Mouse (Mus musculus) embryonic fibroblast, embryonic 13.5 days (primary cell): ENCODE measurements around the gene Cacna2d1. TPM values are rescaled to one million over a fixed set of nuclear protein-coding genes. Genes with fewer than 3 reads are reported as not detected.
A peak's percentile ranks its signal among the peaks of the same experiment; 100 is the strongest.

Experiments used
- H3K27ac ChIP-seq: 2 replicates; pipeline ENCODE4 v1.5.1; 2012; ENCODE audit warnings: low read length, control low read depth, inconsistent platforms; ENCODE audit not compliant: insufficient read depth
- H3K4me1 ChIP-seq: 2 replicates; pipeline ENCODE4 v1.6.1; 2011; ENCODE audit warnings: low read length; ENCODE audit not compliant: control insufficient read depth, insufficient read depth
- H3K4me3 ChIP-seq: 2 replicates; pipeline ENCODE4 v1.5.1; 2011; ENCODE audit warnings: mild to moderate bottlenecking, control low read depth, low read length; ENCODE audit not compliant: insufficient read depth
- CTCF ChIP-seq: IDR thresholded peaks from 2 replicates; pipeline ENCODE4 v1.5.1; 2011; ENCODE audit warnings: mild to moderate bottlenecking, control low read depth, low read length, moderate library complexity, borderline replicate concordance; ENCODE audit not compliant: insufficient read depth
- POLR2A ChIP-seq: IDR thresholded peaks from 2 replicates; pipeline ENCODE4 v1.6.1; 2011; ENCODE audit warnings: low read depth, mild to moderate bottlenecking, control low read depth, low read length, moderate library complexity
- polyA plus RNA-seq: library from polyadenylated mRNA; stranded (reverse); fragments of >200 nt; gene quantifications from 2 replicates; pipeline ENCODE4 v1.2.4, GENCODE M21; 2011; ENCODE audit warnings: low read depth; ENCODE audit not compliant: missing spikeins, insufficient read length

The Cacna2d1 gene
- polyA plus RNA-seq, 1 experiment, result 49.3 TPM

DNA sequence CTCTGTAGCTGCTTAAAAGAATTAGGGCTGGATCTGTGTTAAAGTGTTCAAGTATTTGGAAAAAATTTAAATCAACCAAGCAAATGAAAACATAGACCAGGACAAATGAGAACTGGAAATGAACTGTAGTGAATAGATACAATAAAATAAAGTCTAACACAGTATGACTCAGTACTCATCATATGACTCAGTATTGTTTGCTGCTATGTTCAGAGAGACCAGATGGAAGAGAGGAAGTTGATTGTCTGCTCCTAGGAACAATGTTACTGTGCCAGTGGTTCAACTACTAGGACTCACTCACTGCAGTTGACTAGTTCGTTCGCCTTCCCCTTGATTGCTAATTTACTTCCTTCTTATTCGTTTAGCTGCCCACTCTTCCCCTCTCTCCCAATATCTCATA lies 421.3 kb downstream of the Cacna2d1 start:
- no peaks in the 10 kb centered on the region for H3K4me1 ChIP-seq
- TF ChIP-seq CTCF (no peak), POLR2A (no peak)

DNA sequence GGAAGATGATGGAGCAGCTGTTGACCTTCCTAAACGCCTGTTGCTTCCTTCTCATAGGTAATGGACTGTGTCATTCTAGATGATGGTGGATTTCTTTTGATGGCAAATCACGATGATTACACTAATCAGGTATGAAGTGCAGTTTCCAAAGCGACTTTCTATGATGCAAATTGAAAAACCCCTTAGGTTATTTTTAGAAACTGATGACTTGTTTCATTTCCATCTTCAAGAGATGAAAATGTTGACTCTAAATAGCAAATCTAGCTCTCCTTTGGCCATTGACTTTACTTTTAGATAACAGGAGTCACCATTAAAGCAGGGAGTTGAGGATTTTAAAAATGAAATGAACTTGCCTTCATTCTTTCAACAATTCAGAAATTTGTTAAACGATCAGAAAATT lies 423.2 kb downstream of the Cacna2d1 start:
- Histone ChIP-seq H3K4me1 (no peaks in the 10 kb centered on the region), H3K4me3 (no peak overlapping the region), H3K27ac (no peak overlapping the region)
- TF ChIP-seq POLR2A, result no peak
- TF ChIP-seq CTCF, result no peak

More for the DNA sequence above, 421.3 kb downstream of the Cacna2d1 start:
- Histone ChIP-seq H3K4me3 (no peak overlapping the region), H3K27ac (0 out of 2 replicates have a peak overlapping the region, but pooled peaks have one; percentile 52)

DNA sequence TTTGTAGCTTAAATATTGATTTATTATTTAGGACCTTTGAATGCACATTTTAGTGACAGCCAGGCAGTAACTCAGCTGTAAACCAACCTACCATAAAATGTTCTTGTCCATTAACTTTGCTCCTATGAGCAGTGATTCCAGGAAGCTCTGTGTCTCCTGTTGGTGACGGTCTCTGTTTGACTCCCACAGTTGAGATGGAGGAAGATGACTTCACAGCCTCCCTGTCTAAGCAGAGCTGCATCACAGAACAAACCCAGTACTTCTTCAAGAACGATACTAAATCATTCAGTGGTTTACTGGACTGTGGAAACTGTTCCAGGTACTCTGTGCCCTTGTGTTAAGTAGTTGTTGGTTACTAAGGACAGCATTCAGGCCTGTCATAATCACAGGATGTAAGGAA lies 427.6 kb downstream of the Cacna2d1 start:
- Histone ChIP-seq H3K4me1 (no peaks in the 10 kb centered on the region), H3K27ac (no peak overlapping the region), H3K4me3 (no peak overlapping the region)
- TF ChIP-seq CTCF (no peak), POLR2A (no peak)

DNA sequence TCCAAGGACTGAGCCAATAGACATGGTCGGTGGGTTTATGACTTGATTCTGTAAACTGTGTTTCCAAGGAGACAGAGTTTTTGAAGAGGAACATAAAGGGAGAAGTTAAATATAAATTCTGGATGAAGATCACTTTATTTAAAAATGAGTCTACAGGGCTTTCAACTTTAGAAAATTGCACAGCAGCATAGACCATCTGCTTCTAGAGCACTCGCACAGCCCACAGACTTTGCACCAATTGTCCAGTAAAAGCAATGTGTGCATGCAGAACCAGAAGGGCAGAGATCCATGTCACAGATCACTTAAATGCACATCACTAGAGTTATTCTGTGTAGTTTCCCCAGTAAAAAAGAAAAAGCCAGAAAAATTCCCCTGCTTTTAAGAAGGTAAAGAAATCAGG lies 428.7 kb downstream of the Cacna2d1 start:
- Histone ChIP-seq H3K4me3 (no peak overlapping the region), H3K27ac (no peak overlapping the region), H3K4me1 (no peaks in the 10 kb centered on the region)
- TF ChIP-seq CTCF (no peak), POLR2A (no peak)

DNA sequence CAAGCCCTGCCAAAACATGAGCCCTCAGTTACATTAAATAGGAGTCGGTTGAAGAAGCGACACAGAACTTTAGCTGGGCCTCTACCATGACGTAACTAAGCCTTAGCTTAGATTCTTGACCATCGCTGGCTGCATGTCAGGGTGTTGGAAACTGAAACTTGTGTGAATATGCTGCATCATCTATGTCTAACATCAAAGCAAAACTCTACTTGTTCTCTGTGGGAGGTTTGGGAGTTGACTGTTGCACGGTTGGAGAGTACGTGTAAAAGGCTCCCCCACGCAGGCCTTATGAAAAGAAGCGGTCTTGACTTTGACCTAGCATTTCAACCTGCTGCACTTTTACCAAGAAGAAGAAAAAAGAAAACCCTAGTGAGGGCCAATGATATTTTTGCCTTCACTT lies 436.2 kb downstream of the Cacna2d1 start:
- Histone ChIP-seq H3K4me1 (peaks cover 4% of the 10 kb centered on the region; the same call in 1 of the 2 replicates), H3K27ac (no peak overlapping the region), H3K4me3 (no peak overlapping the region)
- TF ChIP-seq POLR2A (no peak), CTCF (no peak)

DNA sequence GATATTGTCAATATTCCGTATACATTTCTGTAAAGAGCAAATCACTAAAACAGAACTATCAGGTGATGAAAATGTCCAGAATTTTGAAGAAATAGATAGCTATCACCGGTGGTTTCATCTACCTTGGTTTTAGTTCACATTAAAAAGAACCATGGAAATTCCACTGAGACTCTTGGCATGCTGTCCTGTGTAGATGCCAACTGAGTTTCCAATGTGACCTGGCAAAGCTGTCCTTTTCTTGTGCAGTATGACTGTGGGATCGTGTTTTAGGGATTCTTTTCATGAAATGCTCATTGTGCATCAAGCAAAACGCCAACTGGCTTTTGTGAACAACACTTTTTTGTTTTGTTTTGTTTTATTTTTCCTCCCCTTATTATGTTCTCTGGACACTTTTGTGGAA lies 439.5 kb downstream of the Cacna2d1 start:
- no peak overlapping the region for H3K4me3 ChIP-seq
- H3K4me1 ChIP-seq, result peaks cover 4% of the 10 kb centered on the region; the same call in 1 of the 2 replicates
- no peak overlapping the region for H3K27ac ChIP-seq
- no peak for TF ChIP-seq POLR2A
- no peak for TF ChIP-seq CTCF

DNA sequence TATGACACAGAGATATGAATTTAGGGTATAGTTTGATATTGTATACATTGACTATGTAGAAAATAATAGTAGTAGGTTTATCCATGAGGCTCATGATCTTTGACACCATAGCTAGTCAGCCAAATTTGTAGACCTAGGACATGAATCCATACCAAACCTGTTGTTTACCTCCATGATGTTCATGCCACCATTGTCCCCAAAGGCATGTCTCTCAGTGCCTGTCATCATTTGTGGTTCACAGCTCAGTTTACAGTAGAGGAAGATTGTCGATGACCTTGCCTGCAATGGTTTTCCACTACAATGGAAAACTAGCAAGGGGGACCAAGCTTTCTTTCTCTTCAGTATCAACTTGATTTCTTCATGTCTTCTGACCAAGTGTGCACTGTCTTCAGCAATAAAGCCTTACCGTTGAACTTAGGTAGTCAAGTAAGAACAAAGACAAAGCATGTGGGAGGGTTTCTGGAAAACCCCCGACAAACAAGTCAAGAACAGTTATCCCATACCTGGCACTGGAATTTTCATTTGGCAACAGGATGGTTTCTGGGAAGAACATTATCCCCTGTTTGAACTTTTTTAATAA lies 441.9 kb downstream of the Cacna2d1 start:
- TF ChIP-seq CTCF, result no peak
- TF ChIP-seq POLR2A, result no peak
- Histone ChIP-seq H3K4me1 (no peaks in the 10 kb centered on the region), H3K4me3 (no peak overlapping the region), H3K27ac (no peak overlapping the region)

DNA sequence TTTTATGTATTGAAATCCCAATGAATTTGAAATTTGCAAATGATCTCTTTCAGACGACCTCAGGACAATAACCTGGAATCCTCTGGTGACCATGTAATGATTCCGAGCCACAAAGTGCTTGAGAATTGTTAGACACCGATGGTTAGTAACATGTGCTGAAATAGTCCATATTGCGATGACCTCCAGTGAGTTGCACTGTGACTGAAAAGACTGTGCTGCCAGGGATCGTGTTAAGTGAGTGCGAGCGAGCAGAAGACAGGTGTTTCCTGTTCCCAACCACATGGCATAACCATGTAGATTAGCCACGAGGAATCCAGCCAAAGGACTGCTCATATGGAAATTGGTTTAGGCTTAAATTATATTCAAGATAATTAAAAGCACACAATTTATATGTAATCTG lies 475.5 kb downstream of the Cacna2d1 start:
- TF ChIP-seq POLR2A, result no peak
- TF ChIP-seq CTCF, result no peak
- no peaks in the 10 kb centered on the region for H3K4me1 ChIP-seq

DNA sequence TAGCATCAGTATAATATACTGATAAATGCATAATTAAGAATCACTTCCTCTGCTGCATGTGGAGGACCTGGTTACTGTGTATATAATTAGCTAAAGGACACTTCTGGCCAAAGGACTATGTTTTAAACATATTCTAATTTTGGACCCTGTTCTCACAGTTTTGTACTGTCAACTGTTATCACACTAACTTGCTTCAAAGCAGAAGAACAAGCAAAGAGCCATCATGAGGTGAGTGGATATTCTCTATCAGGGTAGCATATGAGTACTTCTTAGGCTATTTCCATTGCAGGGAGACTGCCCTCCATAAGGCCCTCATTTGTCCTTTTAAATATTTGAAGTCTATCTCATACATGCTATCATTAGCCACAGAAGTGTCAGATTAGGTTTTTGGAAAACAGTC lies 480.2 kb downstream of the Cacna2d1 start:
- Histone ChIP-seq H3K4me3 (no peak overlapping the region), H3K27ac (no peak overlapping the region), H3K4me1 (no peaks in the 10 kb centered on the region)
- TF ChIP-seq CTCF (no peak), POLR2A (no peak)

More for the DNA sequence above, 475.5 kb downstream of the Cacna2d1 start:
- Histone ChIP-seq H3K27ac (no peak overlapping the region), H3K4me3 (no peak overlapping the region)

DNA sequence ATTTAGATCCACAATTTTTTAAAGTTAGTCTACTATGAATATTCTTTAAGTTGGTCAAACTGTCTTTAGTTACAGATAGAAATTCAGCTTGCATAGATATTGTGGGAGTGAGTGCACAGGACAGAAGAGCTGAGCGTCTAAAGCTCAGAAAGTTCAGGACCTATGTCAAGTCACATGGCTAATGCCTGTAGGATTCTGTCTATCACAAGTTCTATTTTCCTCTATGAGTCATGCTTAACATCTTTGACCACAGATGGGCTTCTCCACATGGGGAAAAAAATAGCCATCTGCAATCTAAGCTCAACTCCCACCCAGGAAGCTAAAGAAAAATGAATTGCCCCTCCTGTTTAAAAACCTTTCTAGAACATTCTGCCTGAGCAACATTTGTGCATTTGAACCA lies 483.5 kb downstream of the Cacna2d1 start:
- no peak overlapping the region for H3K4me3 ChIP-seq
- no peak for TF ChIP-seq CTCF
- no peak for TF ChIP-seq POLR2A
- H3K27ac ChIP-seq, result no peak overlapping the region
- no peaks in the 10 kb centered on the region for H3K4me1 ChIP-seq

DNA sequence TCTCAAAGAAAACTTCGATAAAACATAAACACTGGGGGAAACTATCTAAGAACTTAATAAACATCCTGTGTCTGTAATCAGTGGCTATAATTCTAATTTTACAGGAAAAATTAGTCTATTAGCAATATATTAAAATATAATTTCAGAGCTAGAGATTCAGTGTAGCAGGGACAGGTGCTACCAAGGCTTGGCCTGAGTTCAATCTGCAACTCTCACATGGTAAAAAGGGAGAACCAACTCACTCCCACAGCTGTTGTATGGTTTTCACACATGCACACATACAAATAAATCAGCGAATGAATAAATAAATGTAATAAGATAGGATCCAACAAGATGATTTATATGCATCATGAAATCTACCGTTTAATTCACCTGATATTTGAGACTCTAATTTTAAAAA lies 484.0 kb downstream of the Cacna2d1 start:
- TF ChIP-seq CTCF (no peak), POLR2A (no peak)
- Histone ChIP-seq H3K27ac (no peak overlapping the region), H3K4me1 (no peaks in the 10 kb centered on the region), H3K4me3 (no peak overlapping the region)

Other genes starting within 250 kb of the Cacna2d1 start
- gene Speer4c, start 220.4 kb upstream of the Cacna2d1 start, polyA plus RNA-seq, result not detected in 2 replicates